Mouse (Mus musculus) testis, adult 2 months (tissue): Measurements from ENCODE around the gene Tfb2m.

ENCODE experiments used
- CTCF ChIP-seq: fragments of 200-500 bp; IDR thresholded peaks from 2 replicates; pipeline ENCODE4 v1.5.1; 2012; ENCODE audit warnings: low read depth, mild to moderate bottlenecking, inconsistent platforms, low read length, moderate library complexity; ENCODE audit not compliant: control insufficient read depth, insufficient read depth, insufficient replicate concordance
- POLR2A ChIP-seq: fragments of 200-500 bp; IDR thresholded peaks from 2 replicates; pipeline ENCODE4 v1.6.1; 2012; ENCODE audit warnings: low read depth, mild to moderate bottlenecking, inconsistent platforms, low read length, moderate library complexity; ENCODE audit not compliant: control insufficient read depth

GRCm38 (mm10) chr1:179567558-179567957 is 21.5 kb upstream of the Tfb2m start:
- TF ChIP-seq CTCF (no peak), POLR2A (no peak)
